Mouse (Mus musculus) liver, embryonic 15.5 days (tissue): ENCODE data around the gene Mybpc3. TPM values are rescaled to one million over a fixed set of nuclear protein-coding genes. Genes with fewer than 3 reads are reported as not detected.

Experiments used
- ATAC-seq: fragments of 200-750 bp; cut with Nextera tagmentation; 2 replicates; pipeline ENCODE4 v1.8.0; 2017; ENCODE audit warnings: moderate number of reproducible peaks, mild to moderate bottlenecking, moderate library complexity; ENCODE audit not compliant: insufficient read depth
- H3K27ac ChIP-seq: fragments of 300-500 bp; sonication (generic); replicated peaks from 2 replicates; pipeline ENCODE4 v1.5.1; 2015; ENCODE audit warnings: mild to moderate bottlenecking, inconsistent platforms
- H3K27me3 ChIP-seq: fragments of 300-500 bp; sonication (generic); 2 replicates; pipeline ENCODE4 v1.6.1; 2015; ENCODE audit warnings: mild to moderate bottlenecking, inconsistent platforms
- H3K36me3 ChIP-seq: fragments of 300-500 bp; sonication (generic); replicated peaks from 2 replicates; pipeline ENCODE4 v1.6.1; 2015; ENCODE audit warnings: moderate library complexity, mild to moderate bottlenecking, inconsistent platforms
- H3K4me1 ChIP-seq: fragments of 300-500 bp; sonication (generic); replicated peaks from 2 replicates; pipeline ENCODE4 v1.6.1; 2015; ENCODE audit warnings: inconsistent platforms
- H3K4me2 ChIP-seq: fragments of 300-500 bp; sonication (generic); 2 replicates; pipeline ENCODE4 v1.6.1; 2015; ENCODE audit warnings: moderate library complexity, mild to moderate bottlenecking, inconsistent platforms
- H3K4me3 ChIP-seq: fragments of 300-500 bp; sonication (generic); replicated peaks from 2 replicates; pipeline ENCODE4 v1.5.1; 2015; ENCODE audit warnings: mild to moderate bottlenecking, inconsistent platforms
- H3K9ac ChIP-seq: fragments of 300-500 bp; sonication (generic); 2 replicates; pipeline ENCODE4 v1.6.1; 2015; ENCODE audit warnings: moderate library complexity, mild to moderate bottlenecking, inconsistent platforms
- H3K9me3 ChIP-seq: fragments of 300-500 bp; sonication (generic); replicated peaks from 2 replicates; pipeline ENCODE4 v1.6.1; 2016; ENCODE audit warnings: inconsistent platforms
- WGBS: fragments of 180-500 bp; shearing (Covaris S2); methylation state at CpG from one replicate; pipeline ENCODE4 v1.1.7; 2015; ENCODE audit warnings: mixed read lengths; ENCODE audit not compliant: insufficient replicate concordance; 5-methylcytosine and 5-hydroxymethylcytosine counted together
- polyA plus RNA-seq: library from polyadenylated mRNA; unstranded; fragments of >200 nt; fragmentation: Nextera tagmentation; extraction: Ambion mirVana; gene quantifications from 2 replicates; pipeline ENCODE4 v1.2.1, GENCODE M21; 2015

Gene Mybpc3
- polyA plus RNA-seq, 1 experiment from 2014 or later, result 0.17 TPM

DNA sequence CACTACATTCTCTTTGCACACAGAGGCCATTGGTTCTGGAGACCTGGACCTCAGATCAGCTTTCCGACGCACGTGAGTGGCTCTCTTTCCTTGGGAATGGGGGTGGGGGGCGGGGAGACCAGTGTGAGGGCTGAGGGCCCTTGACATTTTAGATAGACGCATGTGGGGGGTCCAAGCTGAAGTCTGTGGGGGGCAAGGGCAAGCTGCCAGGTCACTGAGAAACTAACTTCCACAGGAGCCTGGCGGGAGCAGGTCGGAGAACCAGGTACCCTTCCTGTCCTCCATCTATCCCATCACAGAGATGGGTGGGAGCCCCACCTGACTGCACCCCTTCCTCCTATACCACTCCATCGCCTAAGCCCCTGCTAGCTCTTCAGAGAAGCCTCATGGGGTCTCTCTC lies 3.6 kb downstream of the Mybpc3 start:
- no peak overlapping the region for H3K9ac ChIP-seq
- ATAC-seq, result no peak
- H3K36me3 ChIP-seq, result no peaks in the 10 kb centered on the region

DNA sequence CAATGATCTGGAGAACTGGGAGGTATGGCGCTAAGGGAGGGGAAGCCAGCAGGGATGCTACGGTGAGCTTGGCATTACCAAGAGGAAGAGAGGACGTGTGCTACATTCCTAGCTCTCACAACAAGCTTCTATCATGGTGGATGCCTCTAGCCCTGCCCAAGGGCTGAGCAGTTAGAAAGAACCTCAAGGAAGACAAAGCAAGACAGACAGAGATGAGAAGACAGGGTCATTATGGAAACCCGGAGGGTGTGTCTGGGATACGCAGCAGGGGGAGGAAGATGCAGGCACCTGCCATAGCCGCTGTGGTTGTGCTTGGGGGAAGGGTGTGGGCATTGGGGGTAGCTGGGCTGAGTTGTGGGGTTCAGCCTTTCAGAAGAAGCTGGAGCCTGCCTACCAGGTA lies 5.6 kb downstream of the Mybpc3 start:
- Histone ChIP-seq H3K4me1 (no peaks in the 10 kb centered on the region), H3K36me3 (no peaks in the 10 kb centered on the region), H3K9me3 (no peaks in the 10 kb centered on the region), H3K27me3 (peaks cover 6% of the 10 kb centered on the region; the same call in 1 of the 2 replicates), H3K4me3 (no peak overlapping the region), H3K4me2 (no peak overlapping the region), H3K27ac (no peak overlapping the region), H3K9ac (no peak overlapping the region)
- 61% methylated on average over 6 of the region's 6 CpGs for WGBS
- ATAC-seq, result no peak

More for the DNA sequence above, 3.6 kb downstream of the Mybpc3 start:
- H3K27me3 ChIP-seq, result peaks cover 6% of the 10 kb centered on the region; the same call in 1 of the 2 replicates
- no peak overlapping the region for H3K27ac ChIP-seq
- no peak overlapping the region for H3K4me2 ChIP-seq
- 49% methylated on average over 8 of the region's 8 CpGs for WGBS
- H3K9me3 ChIP-seq, result no peaks in the 10 kb centered on the region
- no peak overlapping the region for H3K4me3 ChIP-seq
- no peaks in the 10 kb centered on the region for H3K4me1 ChIP-seq

DNA sequence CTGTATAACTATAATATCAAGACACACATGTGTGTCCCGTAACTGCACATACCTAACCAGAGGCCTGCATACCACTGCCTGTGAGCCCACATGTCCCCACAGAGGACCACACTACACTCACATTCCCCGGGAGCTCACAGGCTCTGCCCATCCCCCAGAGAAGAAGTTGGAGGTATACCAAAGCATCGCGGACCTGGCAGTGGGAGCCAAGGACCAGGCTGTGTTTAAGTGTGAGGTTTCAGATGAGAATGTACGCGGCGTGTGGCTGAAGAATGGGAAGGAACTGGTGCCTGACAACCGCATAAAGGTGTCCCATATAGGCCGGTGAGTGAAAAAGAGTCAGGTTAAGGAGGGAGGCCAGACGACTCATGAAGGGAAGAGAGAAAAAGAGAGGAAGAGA lies 7.2 kb downstream of the Mybpc3 start:
- no peak for ATAC-seq
- H3K9ac ChIP-seq, result no peak overlapping the region
- H3K36me3 ChIP-seq, result no peaks in the 10 kb centered on the region
- H3K4me3 ChIP-seq, result no peak overlapping the region
- no peak overlapping the region for H3K4me2 ChIP-seq
- WGBS, result 68% methylated on average over 10 of the region's 10 CpGs
- peaks cover 6% of the 10 kb centered on the region; the same call in 1 of the 2 replicates for H3K27me3 ChIP-seq
- H3K4me1 ChIP-seq, result no peaks in the 10 kb centered on the region
- H3K27ac ChIP-seq, result no peak overlapping the region
- H3K9me3 ChIP-seq, result no peaks in the 10 kb centered on the region

DNA sequence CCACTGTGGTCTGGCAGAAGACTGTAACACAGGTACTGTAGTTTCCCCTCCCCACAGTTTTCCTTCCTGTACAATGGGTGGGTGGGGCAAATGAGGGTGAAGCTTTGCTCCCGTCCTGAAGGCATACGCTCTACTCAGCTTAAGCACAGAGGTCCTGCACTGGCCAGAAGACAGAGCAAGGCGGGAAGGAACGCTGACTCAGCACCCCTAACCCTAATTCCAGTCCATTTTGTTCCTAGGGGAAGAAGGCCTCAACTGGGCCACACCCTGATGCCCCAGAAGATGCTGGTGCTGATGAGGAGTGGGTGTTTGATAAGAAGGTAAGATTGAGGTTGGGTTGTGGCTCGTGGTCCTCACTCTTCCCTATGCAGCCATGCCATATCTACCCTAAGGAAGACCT lies 10.8 kb downstream of the Mybpc3 start:
- H3K4me2 ChIP-seq, result no peak overlapping the region
- H3K9me3 ChIP-seq, result no peaks in the 10 kb centered on the region
- H3K4me3 ChIP-seq, result no peak overlapping the region
- H3K27ac ChIP-seq, result no peak overlapping the region
- no peaks in the 10 kb centered on the region for H3K27me3 ChIP-seq
- no peaks in the 10 kb centered on the region for H3K4me1 ChIP-seq
- WGBS, result 51% methylated on average over 5 of the region's 5 CpGs
- ATAC-seq, result no peak
- no peaks in the 10 kb centered on the region for H3K36me3 ChIP-seq
- no peak overlapping the region for H3K9ac ChIP-seq

DNA sequence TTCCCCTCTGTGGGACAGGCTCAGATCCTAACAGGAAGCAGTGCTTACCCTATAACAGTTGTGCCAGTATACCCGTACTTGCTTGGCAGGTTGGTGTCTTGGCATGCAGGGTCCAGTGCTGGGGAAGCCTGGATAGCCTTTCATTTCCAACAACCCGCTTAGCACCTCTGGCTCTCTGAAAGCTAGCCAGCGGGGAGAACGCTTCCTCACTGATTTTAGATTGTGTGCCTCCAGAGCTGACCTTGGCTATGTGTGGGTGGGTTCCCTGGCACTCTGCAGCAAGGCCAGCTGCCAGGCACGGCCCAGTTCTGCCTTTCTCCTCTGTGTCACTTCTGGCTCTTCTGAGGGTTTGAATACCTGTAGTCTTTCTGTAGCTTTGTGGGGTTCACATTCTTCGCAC lies 12.2 kb downstream of the Mybpc3 start:
- ATAC-seq, result no peak
- Histone ChIP-seq H3K4me3 (no peak overlapping the region), H3K36me3 (no peaks in the 10 kb centered on the region), H3K9ac (no peak overlapping the region), H3K4me2 (no peak overlapping the region), H3K9me3 (no peaks in the 10 kb centered on the region), H3K27me3 (no peaks in the 10 kb centered on the region), H3K27ac (no peak overlapping the region), H3K4me1 (no peaks in the 10 kb centered on the region)
- 68% methylated on average over 6 of the region's 6 CpGs for WGBS

DNA sequence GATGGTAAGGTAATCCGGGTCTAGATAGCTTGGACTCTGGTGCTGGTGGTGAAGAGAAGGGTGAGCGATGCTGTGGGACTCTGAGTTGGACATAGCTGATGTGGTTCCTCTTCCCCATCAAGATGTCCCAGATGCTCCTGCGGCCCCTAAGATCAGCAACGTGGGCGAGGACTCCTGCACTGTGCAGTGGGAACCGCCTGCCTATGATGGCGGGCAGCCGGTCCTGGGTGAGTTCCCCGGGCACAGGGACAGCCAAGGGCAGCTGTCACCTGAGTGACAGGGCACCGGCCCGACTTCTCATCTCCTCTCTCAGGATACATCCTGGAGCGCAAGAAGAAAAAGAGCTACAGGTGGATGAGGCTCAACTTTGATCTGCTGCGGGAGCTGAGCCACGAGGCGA lies 13.3 kb downstream of the Mybpc3 start:
- H3K4me2 ChIP-seq, result no peak overlapping the region
- WGBS, result 79% methylated on average over 15 of the region's 15 CpGs
- no peak for ATAC-seq

DNA sequence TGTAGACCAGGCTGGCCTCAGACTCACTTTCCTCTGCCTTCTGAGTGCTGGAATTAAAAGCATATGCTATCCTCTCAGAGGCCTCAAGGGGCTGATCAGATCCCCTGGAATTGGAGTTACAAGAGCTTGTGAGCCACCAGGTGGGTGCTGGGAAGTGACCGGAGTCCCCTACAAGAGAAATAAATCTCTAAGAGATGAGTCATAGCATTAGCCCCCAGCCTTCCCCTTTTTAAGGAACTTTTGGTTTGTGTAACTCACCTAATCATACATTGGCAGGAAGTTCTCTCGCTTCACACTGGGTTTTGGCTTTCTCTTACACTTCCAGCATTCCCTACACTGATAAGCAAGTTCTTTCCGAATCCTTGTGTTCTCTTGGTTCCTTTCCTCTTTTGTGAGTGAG lies 14.1 kb downstream of the Mybpc3 start:
- WGBS, result 28% methylated on average over 3 of the region's 3 CpGs
- no peaks in the 10 kb centered on the region for H3K27me3 ChIP-seq

More for the DNA sequence above, 13.3 kb downstream of the Mybpc3 start:
- H3K9me3 ChIP-seq, result no peaks in the 10 kb centered on the region
- H3K36me3 ChIP-seq, result no peaks in the 10 kb centered on the region
- H3K4me3 ChIP-seq, result no peak overlapping the region
- H3K27me3 ChIP-seq, result no peaks in the 10 kb centered on the region
- H3K4me1 ChIP-seq, result no peaks in the 10 kb centered on the region
- no peak overlapping the region for H3K9ac ChIP-seq
- no peak overlapping the region for H3K27ac ChIP-seq

DNA sequence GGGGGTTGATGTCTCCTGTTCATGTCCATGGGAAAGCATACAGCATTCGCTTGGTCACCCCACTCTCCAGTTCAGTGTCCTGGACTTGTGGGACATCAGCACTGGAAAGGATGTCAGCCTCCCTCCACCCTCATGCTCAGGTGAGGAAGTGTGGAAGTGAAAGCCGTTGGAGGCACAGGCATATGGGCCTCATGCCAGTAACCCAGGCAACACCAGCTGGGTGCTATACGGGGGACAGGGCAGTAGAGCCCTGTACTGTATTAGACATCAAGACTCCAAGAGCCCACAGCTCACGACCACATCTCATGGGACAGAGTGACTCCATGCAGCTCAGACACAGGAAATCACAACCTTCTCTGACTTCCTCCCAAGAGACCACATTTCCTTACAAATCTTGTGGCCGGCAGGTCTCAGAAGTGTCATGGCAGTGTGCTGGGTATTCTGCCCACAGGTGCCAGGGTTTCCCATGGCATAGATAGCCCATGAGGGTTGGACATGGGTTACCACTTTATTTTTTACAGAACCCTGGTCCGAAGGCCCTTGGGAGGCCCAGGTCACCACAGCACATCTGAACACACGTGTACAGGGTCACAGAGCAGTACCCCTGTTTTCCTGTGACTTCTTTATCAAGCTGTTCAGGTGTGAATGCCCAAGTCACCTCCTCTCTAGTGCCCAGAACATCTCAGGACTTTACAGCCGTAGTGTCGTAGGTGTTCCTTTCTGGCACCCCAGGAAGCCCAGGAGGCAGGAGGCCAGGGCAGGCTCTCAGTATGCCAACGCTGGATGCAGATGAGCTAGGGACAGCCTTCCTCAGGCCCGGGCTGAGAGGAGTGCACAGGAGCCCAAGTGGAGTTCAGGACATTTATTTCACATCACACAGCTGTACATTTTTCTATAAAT lies 18.8 kb downstream of the Mybpc3 start:
- Histone ChIP-seq H3K27me3 (no peaks in the 10 kb centered on the region), H3K9ac (no peak overlapping the region), H3K4me2 (no peak overlapping the region), H3K36me3 (peaks cover 10% of the 10 kb centered on the region; the same call in 1 of the 2 replicates), H3K27ac (no peak overlapping the region), H3K4me1 (no peaks in the 10 kb centered on the region), H3K9me3 (no peaks in the 10 kb centered on the region), H3K4me3 (no peak overlapping the region)
- 61% methylated on average over 11 of the region's 11 CpGs for WGBS
- no peak for ATAC-seq

More for the DNA sequence above, 14.1 kb downstream of the Mybpc3 start:
- ATAC-seq, result no peak
- H3K4me3 ChIP-seq, result no peak overlapping the region
- no peak overlapping the region for H3K9ac ChIP-seq
- no peaks in the 10 kb centered on the region for H3K9me3 ChIP-seq
- H3K4me2 ChIP-seq, result no peak overlapping the region
- H3K36me3 ChIP-seq, result no peaks in the 10 kb centered on the region
- no peaks in the 10 kb centered on the region for H3K4me1 ChIP-seq
- H3K27ac ChIP-seq, result no peak overlapping the region

DNA sequence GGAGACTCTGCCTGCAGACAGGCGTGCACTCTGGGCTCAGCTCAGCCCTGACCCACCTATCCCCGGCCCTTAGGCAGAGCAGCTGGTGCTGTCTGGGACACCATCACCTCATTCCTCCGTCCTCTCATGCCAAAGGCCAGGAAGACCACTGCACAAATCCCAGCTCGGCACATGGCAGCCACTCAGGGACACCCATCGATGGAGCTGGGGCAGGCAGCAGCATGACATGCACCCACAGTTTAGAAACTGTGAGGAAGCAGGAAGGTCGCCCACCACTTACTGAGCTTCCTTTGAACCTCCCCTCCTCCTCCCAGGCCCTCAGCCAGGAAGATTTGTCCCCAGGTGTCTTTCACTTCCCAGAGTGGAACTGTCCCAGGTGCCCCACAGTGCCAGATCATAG lies 19.5 kb downstream of the Mybpc3 start:
- H3K4me3 ChIP-seq, result no peak overlapping the region
- ATAC-seq, result no peak
- H3K4me1 ChIP-seq, result no peaks in the 10 kb centered on the region
- WGBS, result 72% methylated on average over 6 of the region's 6 CpGs
- no peaks in the 10 kb centered on the region for H3K9me3 ChIP-seq
- H3K9ac ChIP-seq, result no peak overlapping the region
- H3K27me3 ChIP-seq, result no peaks in the 10 kb centered on the region
- no peak overlapping the region for H3K4me2 ChIP-seq
- H3K27ac ChIP-seq, result no peak overlapping the region
- H3K36me3 ChIP-seq, result peaks cover 13% of the 10 kb centered on the region

DNA sequence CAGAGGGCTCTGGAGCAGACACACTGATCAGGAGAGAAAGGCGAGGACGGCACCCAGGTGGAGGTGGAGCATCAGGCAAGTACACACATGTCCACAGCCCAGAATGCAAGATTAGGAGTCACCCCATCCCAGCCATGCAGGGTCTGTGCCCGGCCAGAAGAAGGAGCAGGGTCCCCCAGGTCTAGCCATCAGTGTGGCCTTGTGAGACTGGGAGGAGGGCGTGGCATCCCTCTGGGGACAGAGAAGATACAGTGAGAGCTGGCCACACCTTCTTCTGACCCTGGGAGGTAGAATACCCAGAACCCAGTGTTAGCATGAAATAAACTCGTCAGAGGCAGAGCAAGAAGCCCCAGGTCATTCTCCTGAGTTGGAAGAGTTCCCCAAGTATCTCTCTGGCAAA lies 21.4 kb downstream of the Mybpc3 start:
- Histone ChIP-seq H3K4me2 (no peak overlapping the region), H3K4me3 (no peak overlapping the region), H3K9me3 (no peaks in the 10 kb centered on the region), H3K27ac (no peak overlapping the region), H3K36me3 (peaks cover 21% of the 10 kb centered on the region), H3K27me3 (no peaks in the 10 kb centered on the region), H3K4me1 (no peaks in the 10 kb centered on the region), H3K9ac (no peak overlapping the region)
- WGBS, result 64% methylated on average over 5 of the region's 5 CpGs
- ATAC-seq, result no peak

DNA sequence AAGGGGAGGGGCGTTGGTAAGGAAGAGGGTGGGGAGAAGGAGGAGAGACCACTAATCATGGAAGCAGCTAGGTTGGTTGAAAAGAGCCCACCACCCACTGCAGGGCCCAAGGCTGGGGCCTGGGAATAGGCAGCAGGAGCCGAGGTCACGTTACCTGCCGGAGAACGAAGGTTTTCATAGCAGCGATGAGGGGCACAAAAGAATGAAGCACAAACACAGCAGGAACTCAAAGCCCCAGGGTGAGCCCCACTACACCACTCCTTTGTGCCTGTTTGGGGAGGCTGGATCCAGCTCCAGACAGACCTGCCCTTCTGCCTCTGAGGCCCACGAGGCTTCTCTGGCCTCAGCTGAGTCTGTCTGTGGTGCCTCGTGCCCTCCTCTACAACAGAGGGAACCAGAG lies 21.8 kb downstream of the Mybpc3 start:
- H3K27me3 ChIP-seq, result no peaks in the 10 kb centered on the region
- H3K9ac ChIP-seq, result no peak overlapping the region
- WGBS, result 82% methylated on average over 8 of the region's 8 CpGs
- peaks cover 24% of the 10 kb centered on the region for H3K36me3 ChIP-seq
- H3K4me1 ChIP-seq, result no peaks in the 10 kb centered on the region
- no peak for ATAC-seq
- H3K9me3 ChIP-seq, result no peaks in the 10 kb centered on the region
- no peak overlapping the region for H3K4me3 ChIP-seq
- H3K4me2 ChIP-seq, result no peak overlapping the region
- H3K27ac ChIP-seq, result no peak overlapping the region

DNA sequence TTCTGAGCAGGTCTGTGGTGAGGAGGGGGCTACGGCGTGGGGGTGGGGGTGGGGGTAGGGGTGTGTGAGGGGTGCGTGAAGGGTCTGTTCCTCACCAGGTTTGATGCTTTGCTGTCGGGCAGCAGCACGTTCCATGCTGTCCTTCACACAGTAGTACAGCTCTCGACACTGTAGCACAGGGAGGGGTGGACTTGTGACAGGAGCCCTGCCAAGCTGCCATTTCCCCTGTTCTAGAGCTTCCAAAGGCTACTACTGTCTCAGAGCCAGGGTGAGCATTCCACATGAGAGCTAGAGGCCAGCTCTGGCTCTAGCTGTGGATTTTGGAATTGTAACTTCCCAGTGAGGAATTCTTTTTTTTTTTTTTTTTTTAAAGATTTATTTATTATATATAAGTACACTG lies 25.0 kb downstream of the Mybpc3 start:
- Histone ChIP-seq H3K9me3 (no peaks in the 10 kb centered on the region), H3K36me3 (peaks cover 32% of the 10 kb centered on the region), H3K4me3 (no peak overlapping the region), H3K4me1 (no peaks in the 10 kb centered on the region), H3K4me2 (no peak overlapping the region), H3K27me3 (no peaks in the 10 kb centered on the region), H3K9ac (no peak overlapping the region), H3K27ac (no peak overlapping the region)
- whole genome bisulfite sequencing, result 75% methylated on average over 6 of the region's 6 CpGs
- ATAC-seq, result no peak
